Mouse (Mus musculus): ENCODE results near the gene Nxn.

Gene Nxn

GRCm38 (mm10) chr11:76401398-76401797, 2.5 kb upstream of the Nxn start:
- in situ Hi-C loops (cut with MboI) = no loop called here

GRCm38 (mm10) chr11:76399587-76400330, 819 bp upstream of the Nxn start:
- in situ Hi-C loops (cut with MboI) = no loop called here

- in situ Hi-C loops (cut with MboI) = no loop called here
Observed at GRCm38 (mm10) chr11:76398312-76398797, 585 bp downstream of the Nxn start.

- in situ Hi-C loops (cut with MboI) = no loop called here
Observed at GRCm38 (mm10) chr11:76397650-76398311, 1.2 kb downstream of the Nxn start.

GRCm38 (mm10) chr11:76392996-76393395, 5.9 kb downstream of the Nxn start:
- in situ Hi-C loops (cut with MboI) = no loop called here

GRCm38 (mm10) chr11:76392532-76392931, 6.4 kb downstream of the Nxn start:
- in situ Hi-C loops (cut with MboI) = no loop called here

- in situ Hi-C loops (cut with MboI) = no loop called here
Observed at GRCm38 (mm10) chr11:76388711-76389110, 10.2 kb downstream of the Nxn start.

- in situ Hi-C loops (cut with MboI) = no loop called here
Observed at GRCm38 (mm10) chr11:76387097-76387496, 11.8 kb downstream of the Nxn start.

- in situ Hi-C loops (cut with MboI) = no loop called here
Observed at GRCm38 (mm10) chr11:76385746-76386145, 13.2 kb downstream of the Nxn start.

GRCm38 (mm10) chr11:76385017-76385416, 13.9 kb downstream of the Nxn start:
- in situ Hi-C loops (cut with MboI) = no loop called here

- in situ Hi-C loops (cut with MboI) = no loop called here
Observed at GRCm38 (mm10) chr11:76384307-76384706, 14.6 kb downstream of the Nxn start.

GRCm38 (mm10) chr11:76382711-76383324, 16.1 kb downstream of the Nxn start:
- in situ Hi-C loops (cut with MboI) = no loop called here

GRCm38 (mm10) chr11:76381201-76381885, 17.6 kb downstream of the Nxn start:
- in situ Hi-C loops (cut with MboI) = no loop called here

- in situ Hi-C loops (cut with MboI) = no loop called here
Observed at GRCm38 (mm10) chr11:76379921-76380544, 18.9 kb downstream of the Nxn start.

- in situ Hi-C loops (cut with MboI) = no loop called here
Observed at GRCm38 (mm10) chr11:76376425-76376824, 22.5 kb downstream of the Nxn start.

GRCm38 (mm10) chr11:76374491-76375185, 24.3 kb downstream of the Nxn start:
- in situ Hi-C loops (cut with MboI) = no loop called here

GRCm38 (mm10) chr11:76372534-76372933, 26.4 kb downstream of the Nxn start:
- in situ Hi-C loops (cut with MboI) = no loop called here

GRCm38 (mm10) chr11:76372120-76372519, 26.8 kb downstream of the Nxn start:
- in situ Hi-C loops (cut with MboI) = no loop called here

GRCm38 (mm10) chr11:76370491-76370890, 28.4 kb downstream of the Nxn start:
- in situ Hi-C loops (cut with MboI) = no loop called here

GRCm38 (mm10) chr11:76366720-76367119, 32.2 kb downstream of the Nxn start:
- in situ Hi-C loops (cut with MboI) = no loop called here

GRCm38 (mm10) chr11:76364038-76364437, 34.9 kb downstream of the Nxn start:
- in situ Hi-C loops (cut with MboI) = no loop called here

Data from mature B cell (primary cell).